In genomic region chr10:40349631-40350177, GRCm38 (mm10) we compare ENCODE assay signal across 8 mouse cellular contexts. TPM values are rescaled to one million over a fixed set of nuclear protein-coding genes. Genes with fewer than 3 reads are reported as not detected.
DNase-seq lines count a peak whose midpoint lies in the region; ATAC-seq lines count a peak whose summit lies in the region.

No protein-coding gene starts in this region.

- H3K27ac ChIP-seq in embryonic facial prominence, embryonic 10.5 days (replicated peaks) = peak overlapping the region; percentile 95
- peak overlapping the region; percentile 94 for H3K27ac ChIP-seq in heart, embryonic 10.5 days
- H3K27ac ChIP-seq in kidney, embryonic 16.5 days (ENCODE audit: low read length) = peak overlapping the region; percentile 96
- peak overlapping the region; percentile 90 for H3K27ac ChIP-seq in neural tube, embryonic 15.5 days (replicated peaks)

- H3K4me1 ChIP-seq in embryonic facial prominence, embryonic 10.5 days = peaks cover 20% of the 10 kb centered on the region
- H3K4me1 ChIP-seq in heart, embryonic 10.5 days = peaks cover 10% of the 10 kb centered on the region
- peaks cover 12% of the 10 kb centered on the region; the same call in 1 of the 2 replicates for H3K4me1 ChIP-seq in kidney, embryonic 16.5 days (ENCODE audit: insufficient read depth, low read length)
- peaks cover 27% of the 10 kb centered on the region for H3K4me1 ChIP-seq in neural tube, embryonic 15.5 days

- no peaks in the 10 kb centered on the region for H3K9me3 ChIP-seq in embryonic facial prominence, embryonic 10.5 days
- no peaks in the 10 kb centered on the region for H3K9me3 ChIP-seq in heart, embryonic 10.5 days
- H3K9me3 ChIP-seq in kidney, embryonic 16.5 days (ENCODE audit: low read length) = no peaks in the 10 kb centered on the region
- H3K9me3 ChIP-seq in neural tube, embryonic 15.5 days (replicated peaks) = no peaks in the 10 kb centered on the region

- peak; percentile 50 for ATAC-seq in kidney, embryonic 16.5 days (ENCODE audit: low FRiP score, low TSS enrichment)
- peak; percentile 42 for ATAC-seq in neural tube, embryonic 15.5 days (ENCODE audit: low FRiP score)

- H3K27me3 ChIP-seq in embryonic facial prominence, embryonic 10.5 days (replicated peaks; ENCODE audit: low read depth, poor library complexity, severe bottlenecking) = no peaks in the 10 kb centered on the region
- no peaks in the 10 kb centered on the region for H3K27me3 ChIP-seq in heart, embryonic 10.5 days (ENCODE audit: insufficient read depth, poor library complexity, severe bottlenecking)
- H3K27me3 ChIP-seq in kidney, embryonic 16.5 days (ENCODE audit: insufficient read depth, low read length) = no peaks in the 10 kb centered on the region
- no peaks in the 10 kb centered on the region for H3K27me3 ChIP-seq in neural tube, embryonic 15.5 days (replicated peaks)

- WGBS in embryonic facial prominence, embryonic 10.5 days = under 1% methylated on average over 62 of the region's 62 CpGs
- under 1% methylated on average over 62 of the region's 62 CpGs for WGBS in heart, embryonic 10.5 days
- under 1% methylated on average over 57 of the region's 62 CpGs for WGBS in kidney, embryonic 16.5 days
- under 1% methylated on average over 61 of the region's 62 CpGs for WGBS in neural tube, embryonic 15.5 days

- DNase-seq in 416B (ENCODE audit: low read depth) = peak; percentile 47
- peak; percentile 69 for DNase-seq in Muller cell, postnatal 12 days (ENCODE audit: inconsistent ontology term)
- DNase-seq in embryonic facial prominence, embryonic 10.5 days (ENCODE audit: low spot score) = peak; percentile 85
- peak; percentile 92 for DNase-seq in heart, embryonic 10.5 days (ENCODE audit: low spot score)
- peak; percentile 47 to 55 for DNase-seq in lung, adult 18-20 months
- DNase-seq in urinary bladder, postnatal 4 days (ENCODE audit: low spot score in 2 of 2) = peak; percentile 57 to 62

- no peaks in the 10 kb centered on the region for H3K36me3 ChIP-seq in embryonic facial prominence, embryonic 10.5 days (replicated peaks)
- H3K36me3 ChIP-seq in heart, embryonic 10.5 days = no peaks in the 10 kb centered on the region
- H3K36me3 ChIP-seq in kidney, embryonic 16.5 days (ENCODE audit: insufficient read depth, low read length) = no peaks in the 10 kb centered on the region
- H3K36me3 ChIP-seq in neural tube, embryonic 15.5 days = no peaks in the 10 kb centered on the region

- H3K4me2 ChIP-seq in kidney, embryonic 16.5 days (replicated peaks; ENCODE audit: low read depth, low read length) = peak overlapping the region; percentile 68
- peak overlapping the region; percentile 72 for H3K4me2 ChIP-seq in neural tube, embryonic 15.5 days

- peak overlapping the region; percentile 91 for H3K9ac ChIP-seq in kidney, embryonic 16.5 days (replicated peaks; ENCODE audit: low read length)
- H3K9ac ChIP-seq in neural tube, embryonic 15.5 days (replicated peaks) = peak overlapping the region; percentile 79

- H3K4me3 ChIP-seq in embryonic facial prominence, embryonic 10.5 days = peak overlapping the region; percentile 92
- peak overlapping the region; percentile 90 for H3K4me3 ChIP-seq in heart, embryonic 10.5 days
- peak overlapping the region; percentile 87 for H3K4me3 ChIP-seq in kidney, embryonic 16.5 days (ENCODE audit: low read length)
- H3K4me3 ChIP-seq in neural tube, embryonic 15.5 days (replicated peaks) = peak overlapping the region; percentile 93

RNA-seq across cellular contexts. Expression of gene Cdk19, which starts 10.3 kb away (rescaled TPM):
- polyA plus RNA-seq in embryonic facial prominence, embryonic 10.5 days (2016; fragmentation: Nextera tagmentation; extraction: Ambion mirVana) = 6.0 and 7.8 TPM in 2 replicates
- polyA plus RNA-seq in heart, embryonic 10.5 days (2016; fragmentation: Nextera tagmentation; extraction: Ambion mirVana) = 5.2 and 6.1 TPM in 2 replicates
- polyA plus RNA-seq in kidney, embryonic 16.5 days (2015; fragmentation: Nextera tagmentation; extraction: Ambion mirVana) = 9.5 and 10.1 TPM in 2 replicates
- polyA plus RNA-seq in neural tube, embryonic 15.5 days (2015; fragmentation: Nextera tagmentation; extraction: Ambion mirVana) = 9.7 and 9.9 TPM in 2 replicates

RNA-seq across cellular contexts. Expression of gene Amd1, which starts 47.7 kb away (rescaled TPM):
- polyA plus RNA-seq in embryonic facial prominence, embryonic 10.5 days (2016; fragmentation: Nextera tagmentation; extraction: Ambion mirVana) = 86.8 and 91.6 TPM in 2 replicates
- polyA plus RNA-seq in heart, embryonic 10.5 days (2016; fragmentation: Nextera tagmentation; extraction: Ambion mirVana) = 55.2 and 59.1 TPM in 2 replicates
- 53.1 and 57.7 TPM in 2 replicates for polyA plus RNA-seq in kidney, embryonic 16.5 days (2015; fragmentation: Nextera tagmentation; extraction: Ambion mirVana)
- 41.2 and 43.9 TPM in 2 replicates for polyA plus RNA-seq in neural tube, embryonic 15.5 days (2015; fragmentation: Nextera tagmentation; extraction: Ambion mirVana)

Comparison
In these comparisons a context has a peak if more than half of its experiments do, and no peak if none do; other contexts are left out.
1. Peak in every context shown above with its lines: DNase-seq, ATAC-seq, H3K4me3 ChIP-seq and H3K27ac ChIP-seq.